Mouse (Mus musculus) layer of hippocampus, adult 8-10 months (tissue): ENCODE data around the gene Gm10647. TPM values are rescaled to one million over a fixed set of nuclear protein-coding genes. Genes with fewer than 3 reads are reported as not detected.
"Not testable (repeated sequence)": the region's sequence is repeated elsewhere in the genome, so short reads cannot be mapped to it uniquely, and the experiment has no call there.

ENCODE experiments used
- DNase-seq, 2 experiments: peaks; one replicate each; pipeline ENCODE4 v3.0.0; 2022; ENCODE audit warnings: low spot score in 2 of 2
- total RNA-seq, 4 experiments: library from RNA; stranded (reverse); gene quantifications; 2 replicates each; pipeline ENCODE4 v1.2.4; 2022

Gm10647 gene
- total RNA-seq = under 1 TPM; 0.18 to 0.60 (median 0.45) TPM

- DNase-seq = no peak
Measured at GRCm38 (mm10) chr9:66796739-66797138, at the start of gene Gm10647. Gene Gm10647, plus strand, starts transcription at chr9:66797039.

- DNase-seq = no peak
Measured at GRCm38 (mm10) chr9:66748390-66748789, 48.4 kb upstream of the Gm10647 start.

GRCm38 (mm10) chr9:66752849-66753248 is 44.0 kb upstream of the Gm10647 start:
- no peak for DNase-seq

GRCm38 (mm10) chr9:66760991-66761390 is 35.8 kb upstream of the Gm10647 start:
- no peak for DNase-seq

- DNase-seq = no peak
Measured at GRCm38 (mm10) chr9:66768721-66769120, 28.1 kb upstream of the Gm10647 start.

GRCm38 (mm10) chr9:66769275-66769674 is 27.6 kb upstream of the Gm10647 start:
- no peak for DNase-seq

GRCm38 (mm10) chr9:66770701-66771100 is 26.1 kb upstream of the Gm10647 start:
- DNase-seq = no peak

GRCm38 (mm10) chr9:66784552-66784951 is 12.3 kb upstream of the Gm10647 start:
- not testable (repeated sequence) for DNase-seq

GRCm38 (mm10) chr9:66787821-66788220 is 9.0 kb upstream of the Gm10647 start:
- no peak for DNase-seq

- DNase-seq = no peak
Measured at GRCm38 (mm10) chr9:66794629-66795463, 2.0 kb upstream of the Gm10647 start.

GRCm38 (mm10) chr9:66795464-66796324 is 1.1 kb upstream of the Gm10647 start, which contains the start of gene Aph1b:
Gene Aph1b, minus strand, starts transcription at chr9:66795490.
- peak; percentile 93 to 94 for DNase-seq

- DNase-seq = no peak
Measured at GRCm38 (mm10) chr9:66801947-66802346, 5.1 kb downstream of the Gm10647 start.

GRCm38 (mm10) chr9:66805951-66806350 is 9.1 kb downstream of the Gm10647 start:
- DNase-seq = not testable (repeated sequence)

GRCm38 (mm10) chr9:66813392-66813791 is 16.6 kb downstream of the Gm10647 start:
- DNase-seq = no peak

- no peak for DNase-seq
Measured at GRCm38 (mm10) chr9:66820996-66821395, 24.2 kb downstream of the Gm10647 start.

GRCm38 (mm10) chr9:66822255-66822654 is 25.4 kb downstream of the Gm10647 start:
- DNase-seq = not testable (repeated sequence)

GRCm38 (mm10) chr9:66825990-66826389 is 29.2 kb downstream of the Gm10647 start:
- DNase-seq = no peak

- DNase-seq = no peak
Measured at GRCm38 (mm10) chr9:66832366-66832908, 35.6 kb downstream of the Gm10647 start.

- no peak for DNase-seq
Measured at GRCm38 (mm10) chr9:66833851-66834250, 37.0 kb downstream of the Gm10647 start.

- DNase-seq = peak; percentile 98 to 99
Measured at GRCm38 (mm10) chr9:66834318-66835096, 37.7 kb downstream of the Gm10647 start, which contains the start of gene Aph1c. Gene Aph1c, minus strand, starts transcription at chr9:66834726.

GRCm38 (mm10) chr9:66835097-66835480 is 38.2 kb downstream of the Gm10647 start:
- DNase-seq = no peak
